Mouse (Mus musculus) Patski (cell line): Measurements from ENCODE around the gene Xndc1. TPM values are rescaled to one million over a fixed set of nuclear protein-coding genes. Genes with fewer than 3 reads are reported as not detected.
"Not testable (repeated sequence)": the region's sequence is repeated elsewhere in the genome, so short reads cannot be mapped to it uniquely, and the experiment has no call there.

Source experiments
- ATAC-seq: fragments of 100-300 bp; one replicate; pipeline ENCODE4 v1.8.0; 2021
- CTCF ChIA-PET: fragments of 350-600 bp; sonication (Branson Sonifier 250); formaldehyde crosslinking; loops from one replicate; lab custom pipeline; 2022; ENCODE audit warnings: inconsistent platforms; lab: Charles Lee
- POLR2A ChIA-PET: fragments of 350-600 bp; sonication (Branson Sonifier 250); formaldehyde crosslinking; loops from one replicate; lab custom pipeline; 2022; ENCODE audit warnings: antibody characterized with exemption, inconsistent platforms; lab: Charles Lee
- DNase-seq: peaks from one replicate; pipeline ENCODE4 v3.0.0-alpha.2; 2011; ENCODE audit warnings: low read depth, low spot score
- H3K27me3 ChIP-seq: fragments of 371-371 bp; one replicate; pipeline ENCODE4 v1.5.1; 2021
- CTCF ChIP-seq: fragments of 100-300 bp; IDR thresholded peaks from one replicate; pipeline ENCODE4 v1.5.1; 2021
- in situ Hi-C: fragments of 300-500 bp; cut with MboI; formaldehyde crosslinking; loops from 3 replicates; pipeline ENCODE4 v1.11.1; 2018; ENCODE audit warnings: low pct_unique_long_range_greater_than_20kb, mixed read lengths
- polyA plus RNA-seq: library from polyadenylated mRNA; unstranded; gene quantifications from one replicate; pipeline ENCODE4 v1.2.3, GENCODE M21; 2021

Gene Xndc1
- polyA plus RNA-seq, result 13.1 TPM

DNA sequence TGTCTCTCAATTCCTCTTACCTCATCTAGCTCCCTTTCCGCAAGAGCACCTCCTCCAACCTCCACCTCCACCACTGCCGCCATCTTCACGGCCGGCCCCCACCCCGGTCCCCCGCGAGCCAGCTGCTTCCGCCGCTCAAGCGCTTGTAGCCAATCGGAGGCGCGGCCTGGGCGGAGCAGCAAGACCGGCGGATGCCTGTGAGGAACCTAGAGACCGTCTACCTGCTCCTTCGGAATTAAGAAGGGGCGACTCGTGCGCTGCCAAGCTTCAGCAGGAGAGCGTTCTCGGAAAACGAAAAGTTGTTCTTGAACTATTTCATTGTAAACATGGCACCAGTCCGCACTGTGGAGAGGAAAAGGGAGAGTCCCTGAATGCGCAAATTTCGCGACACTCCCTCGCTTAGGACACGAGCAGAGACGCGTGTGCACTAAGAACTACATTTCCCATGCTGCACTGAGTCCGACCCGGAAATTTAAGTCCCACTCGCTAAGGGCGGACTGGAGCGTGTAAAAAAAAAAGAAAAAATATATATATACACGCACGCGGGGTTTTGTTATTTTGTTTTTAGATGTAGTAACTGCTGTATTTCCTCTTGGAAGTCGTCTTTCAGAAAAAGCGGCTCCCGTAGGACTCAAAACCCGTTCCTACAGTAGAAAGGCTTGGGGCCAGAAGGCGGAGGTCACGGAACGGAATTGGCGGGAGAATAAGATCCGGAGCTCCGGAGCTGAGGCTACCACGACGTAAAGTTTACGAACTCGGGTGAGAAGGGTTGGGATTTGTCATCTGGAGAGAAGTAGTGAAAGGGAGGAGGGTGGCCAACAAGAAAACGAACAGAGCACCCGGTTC, at the start of gene Xndc1, which contains the start of the genes Rnf121 and Xntrpc:
Gene Xndc1, plus strand, starts transcription at position 466 of the 846 bp plus-strand sequence.
Gene Rnf121, minus strand, starts transcription at position 424 of the 846 bp plus-strand sequence.
Gene Xntrpc, plus strand, starts transcription at position 668 of the 846 bp plus-strand sequence.
- ATAC-seq (peak; percentile 96), DNase-seq (peak; percentile 64)
- no peaks in the 10 kb centered on the region for H3K27me3 ChIP-seq
- POLR2A ChIA-PET, result interaction anchor here (0.9 kb wide), 1 partner anchor 9 kb away, joined by 4 read pairs; no protein-coding TSS in a partner anchor
- in situ Hi-C loops, result no loop called here
- CTCF ChIA-PET, result interaction anchor here (1.1 kb wide), 1 partner anchor 145 kb away, joined by 3 read pairs; no protein-coding TSS in a partner anchor
- no peak for TF ChIP-seq CTCF

DNA sequence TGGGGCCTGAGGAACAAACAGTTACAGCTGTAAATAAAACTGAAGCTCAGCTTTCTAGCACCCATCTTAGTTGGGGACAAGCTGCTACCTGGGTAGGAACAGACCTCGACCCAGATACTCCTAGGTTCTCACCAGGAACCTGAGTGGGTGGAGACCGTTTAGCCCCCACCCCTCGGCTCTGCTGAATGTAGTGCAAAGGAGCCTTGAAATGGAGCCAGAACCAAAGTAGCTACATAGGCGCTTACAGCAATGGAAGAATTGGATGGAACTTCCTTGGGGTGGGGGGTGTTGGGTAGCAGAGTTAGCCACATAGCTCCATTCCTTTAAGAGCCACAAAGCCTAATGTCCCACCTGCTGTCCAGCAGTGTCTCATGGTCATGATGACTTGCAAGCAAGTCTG, 48.4 kb upstream of the Xndc1 start:
- H3K27me3 ChIP-seq, result no peaks in the 10 kb centered on the region
- in situ Hi-C loops, result no loop called here
- no peak for TF ChIP-seq CTCF
- ATAC-seq (no peak), DNase-seq (no peak)
- ChIA-PET CTCF (interaction anchor here (0.7 to 2.9 kb wide), 3 partner anchors 11 to 33 kb away, joined by 3 to 10 read pairs (median 3); no protein-coding TSS in a partner anchor), POLR2A (no interaction called here)

GRCm38 (mm10) chr7:102017452-102017851, 47.9 kb upstream of the Xndc1 start:
- ChIA-PET POLR2A (no interaction called here), CTCF (interaction anchor here (0.9 to 2.9 kb wide), 2 partner anchors 12 to 19 kb away, joined by 3 to 10 read pairs; no protein-coding TSS in a partner anchor)
- no peaks in the 10 kb centered on the region for H3K27me3 ChIP-seq
- DNase-seq (no peak), ATAC-seq (no peak)
- no peak for TF ChIP-seq CTCF
- in situ Hi-C loops, result no loop called here

GRCm38 (mm10) chr7:102018034-102018433, 47.3 kb upstream of the Xndc1 start:
- CTCF ChIA-PET, result interaction anchor here (0.9 to 2.9 kb wide), 2 partner anchors 12 to 19 kb away, joined by 3 to 10 read pairs; no protein-coding TSS in a partner anchor
- H3K27me3 ChIP-seq, result no peaks in the 10 kb centered on the region
- in situ Hi-C loops, result no loop called here
- no peak for DNase-seq
- no peak for ATAC-seq
- POLR2A ChIA-PET, result no interaction called here
- TF ChIP-seq CTCF, result no peak

GRCm38 (mm10) chr7:102018590-102018989, 46.7 kb upstream of the Xndc1 start, which contains the start of gene Il18bp:
Gene Il18bp (minus strand): TSS chr7:102018690.
- TF ChIP-seq CTCF, result no peak
- H3K27me3 ChIP-seq, result no peaks in the 10 kb centered on the region
- ChIA-PET CTCF (interaction anchor here (2.9 kb wide), 1 partner anchor 20 kb away, joined by 10 read pairs; no protein-coding TSS in a partner anchor), POLR2A (no interaction called here)
- DNase-seq, result no peak
- ATAC-seq, result no peak
- in situ Hi-C loops, result no loop called here

DNA sequence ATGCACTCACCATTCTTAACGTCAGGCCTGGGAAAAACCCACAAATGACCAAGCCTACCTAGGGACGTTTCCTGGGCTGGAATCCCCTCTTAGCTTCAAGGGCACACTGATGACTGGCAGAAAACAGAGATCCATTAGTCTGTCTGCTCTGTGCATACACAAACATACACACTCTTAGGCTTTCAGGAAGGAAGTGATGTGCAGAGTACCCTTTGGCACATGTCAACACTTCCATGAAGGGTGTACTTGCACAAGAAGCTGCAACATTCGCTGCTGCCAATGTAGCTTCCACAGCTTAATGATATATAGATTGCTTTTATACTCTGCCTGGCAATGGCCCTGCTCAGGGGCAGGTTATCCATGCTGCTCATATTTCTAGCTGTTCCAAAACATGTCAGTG, 45.9 kb upstream of the Xndc1 start:
- in situ Hi-C loops, result no loop called here
- ChIA-PET POLR2A (no interaction called here), CTCF (interaction anchor here (2.9 kb wide), 1 partner anchor 21 kb away, joined by 10 read pairs; no protein-coding TSS in a partner anchor)
- no peak for TF ChIP-seq CTCF
- H3K27me3 ChIP-seq, result no peaks in the 10 kb centered on the region
- no peak for DNase-seq
- ATAC-seq, result no peak

- POLR2A ChIA-PET, DNase-seq, CTCF ChIA-PET, H3K27me3 ChIP-seq, in situ Hi-C loops, ATAC-seq: not testable (repeated sequence)
Measured at GRCm38 (mm10) chr7:102020934-102021333, 44.4 kb upstream of the Xndc1 start.

DNA sequence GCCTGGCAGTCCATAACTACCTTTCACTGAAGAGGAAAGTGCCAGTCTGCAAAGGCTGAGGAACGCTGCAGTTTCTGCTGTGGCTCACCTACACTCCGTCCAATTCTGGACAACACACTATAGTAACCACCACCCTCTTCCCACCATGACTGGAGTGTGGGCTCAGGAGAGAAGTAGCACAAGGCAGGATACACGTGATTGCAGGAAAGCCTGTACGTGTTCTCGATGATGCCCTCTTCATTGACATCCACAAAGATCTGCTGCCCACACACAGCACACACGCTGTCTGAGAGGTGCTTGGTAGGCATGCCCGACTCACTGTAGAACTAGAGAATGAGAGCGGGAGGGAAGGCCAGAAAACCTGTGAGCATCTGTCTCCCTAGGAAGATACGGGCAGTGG, 41.5 kb upstream of the Xndc1 start:
- no peak for TF ChIP-seq CTCF
- ATAC-seq, result no peak
- POLR2A ChIA-PET, result interaction anchor here (0.7 kb wide), 1 partner anchor 34 kb away, joined by 4 read pairs; no protein-coding TSS in a partner anchor
- in situ Hi-C loops, result no loop called here
- no peak for DNase-seq
- CTCF ChIA-PET, result interaction anchor here (1.5 kb wide), 1 partner anchor 29 kb away, joined by 4 read pairs; no protein-coding TSS in a partner anchor
- H3K27me3 ChIP-seq, result no peaks in the 10 kb centered on the region

- TF ChIP-seq CTCF, result no peak
- no peaks in the 10 kb centered on the region for H3K27me3 ChIP-seq
- in situ Hi-C loops, result no loop called here
- ATAC-seq, result no peak
- ChIA-PET POLR2A (no interaction called here), CTCF (interaction anchor here (1.0 kb wide), 1 partner anchor 9 kb away, joined by 3 read pairs; no protein-coding TSS in a partner anchor)
- no peak for DNase-seq
Measured at GRCm38 (mm10) chr7:102025187-102026119, 39.9 kb upstream of the Xndc1 start.

GRCm38 (mm10) chr7:102034904-102035303, 30.4 kb upstream of the Xndc1 start:
- ATAC-seq (no peak), DNase-seq (no peak)
- POLR2A ChIA-PET, result no interaction called here
- in situ Hi-C loops, result no loop called here
- TF ChIP-seq CTCF, result peak; percentile 66
- CTCF ChIA-PET, result interaction anchor here (1.0 to 2.3 kb wide), 4 partner anchors 9 to 13 kb away, joined by 3 to 8 read pairs (median 4); no protein-coding TSS in a partner anchor
- no peaks in the 10 kb centered on the region for H3K27me3 ChIP-seq
